Mouse (Mus musculus) thymus, adult 2 months (tissue): ENCODE results near the gene Tuft1. TPM values are rescaled to one million over a fixed set of nuclear protein-coding genes. Genes with fewer than 3 reads are reported as not detected.
"Not testable (repeated sequence)": the region's sequence is repeated elsewhere in the genome, so short reads cannot be mapped to it uniquely, and the experiment has no call there.

Experiments
- DNase-seq: peaks from one replicate; pipeline ENCODE4 v3.0.0; 2021
- H3K27ac ChIP-seq: fragments of 200-500 bp; 2 replicates; pipeline ENCODE4 v1.5.1; 2012; ENCODE audit warnings: low read length, control low read depth; ENCODE audit not compliant: control insufficient read depth, insufficient read depth
- H3K27me3 ChIP-seq: fragments of 200-500 bp; 2 replicates; pipeline ENCODE4 v1.6.1; 2012; ENCODE audit warnings: mild to moderate bottlenecking, low read length, moderate library complexity, mixed read lengths; ENCODE audit not compliant: control insufficient read depth, insufficient read depth
- H3K36me3 ChIP-seq: fragments of 200-500 bp; 2 replicates; pipeline ENCODE4 v1.6.1; 2012; ENCODE audit warnings: mild to moderate bottlenecking, low read length, moderate library complexity; ENCODE audit not compliant: control insufficient read depth, insufficient read depth
- H3K4me1 ChIP-seq: fragments of 200-500 bp; replicated peaks from 2 replicates; pipeline ENCODE4 v1.6.1; 2012; ENCODE audit warnings: low read length; ENCODE audit not compliant: control insufficient read depth, insufficient read depth
- H3K4me3 ChIP-seq: fragments of 200-500 bp; 2 replicates; pipeline ENCODE4 v1.5.1; 2012; ENCODE audit warnings: mild to moderate bottlenecking, low read length, control low read depth, moderate library complexity; ENCODE audit not compliant: control insufficient read depth, insufficient read depth
- CTCF ChIP-seq: fragments of 200-500 bp; IDR thresholded peaks from 2 replicates; pipeline ENCODE4 v1.5.1; 2012; ENCODE audit warnings: mild to moderate bottlenecking, control low read depth, low read length, moderate library complexity, borderline replicate concordance; ENCODE audit not compliant: control insufficient read depth, poor library complexity, insufficient read depth; ENCODE audit errors: extremely low read depth
- POLR2A ChIP-seq: fragments of 200-500 bp; IDR thresholded peaks from 2 replicates; pipeline ENCODE4 v1.6.1; 2012; ENCODE audit warnings: mild to moderate bottlenecking, low read length, control low read depth, moderate library complexity; ENCODE audit not compliant: control insufficient read depth, poor library complexity, insufficient read depth; ENCODE audit errors: extremely low read depth
- WGBS: fragments of 180-500 bp; shearing (Covaris S2); methylation state at CpG from one replicate; pipeline ENCODE4 v1.1.7; 2018; 5-methylcytosine and 5-hydroxymethylcytosine counted together
- polyA plus RNA-seq: library from polyadenylated mRNA; depleted of rRNA; stranded (reverse); fragments of >200 nt; gene quantifications from 2 replicates; pipeline ENCODE4 v1.2.3, GENCODE M21; 2012

Gene Tuft1
- polyA plus RNA-seq, 1 experiment, result 10.1 TPM

GRCm38 (mm10) chr3:94650409-94650808, 8.3 kb downstream of the Tuft1 start:
- Histone ChIP-seq H3K27me3 (no peaks in the 10 kb centered on the region), H3K36me3 (no peaks in the 10 kb centered on the region), H3K27ac (no peak overlapping the region), H3K4me1 (0 out of 2 replicates have a peak, but pooled peaks cover 2% of the 10 kb centered on the region), H3K4me3 (no peak overlapping the region)
- no peak for DNase-seq
- no peak for TF ChIP-seq CTCF
- no peak for TF ChIP-seq POLR2A
- 93% methylated on average over 7 of the region's 7 CpGs for WGBS

- H3K27me3 ChIP-seq, result no peaks in the 10 kb centered on the region
- H3K36me3 ChIP-seq, result no peaks in the 10 kb centered on the region
- H3K4me3 ChIP-seq, result no peak overlapping the region
- no peak overlapping the region for H3K27ac ChIP-seq
- 86% methylated on average over 6 of the region's 6 CpGs for WGBS
- H3K4me1 ChIP-seq, result 0 out of 2 replicates have a peak, but pooled peaks cover 2% of the 10 kb centered on the region
- DNase-seq, result no peak
- TF ChIP-seq CTCF (no peak), POLR2A (no peak)
Observed at GRCm38 (mm10) chr3:94648755-94649590, 9.7 kb downstream of the Tuft1 start.

GRCm38 (mm10) chr3:94642495-94643162, 16.0 kb downstream of the Tuft1 start, which contains the start of gene Gm10972:
Gm10972 (plus strand) TSS chr3:94643112.
- H3K4me3 ChIP-seq, H3K27me3 ChIP-seq, H3K36me3 ChIP-seq, H3K27ac ChIP-seq, H3K4me1 ChIP-seq, DNase-seq: not testable (repeated sequence)
- 93% methylated on average over 2 of the region's 2 CpGs for WGBS

GRCm38 (mm10) chr3:94629876-94630275, 28.8 kb downstream of the Tuft1 start:
- WGBS, result 98% methylated on average over 3 of the region's 3 CpGs
- DNase-seq, result no peak
- Histone ChIP-seq H3K36me3 (no peaks in the 10 kb centered on the region), H3K27ac (no peak overlapping the region), H3K4me3 (no peak overlapping the region), H3K4me1 (no peaks in the 10 kb centered on the region), H3K27me3 (no peaks in the 10 kb centered on the region)
- TF ChIP-seq CTCF (no peak), POLR2A (no peak)

GRCm38 (mm10) chr3:94628712-94629111, 30.0 kb downstream of the Tuft1 start:
- H3K27me3 ChIP-seq, result no peaks in the 10 kb centered on the region
- DNase-seq, result no peak
- H3K36me3 ChIP-seq, result no peaks in the 10 kb centered on the region
- no peak overlapping the region for H3K27ac ChIP-seq
- no peak overlapping the region for H3K4me3 ChIP-seq
- no peaks in the 10 kb centered on the region for H3K4me1 ChIP-seq
- TF ChIP-seq POLR2A, result no peak
- WGBS, result 97% methylated on average over 5 of the region's 5 CpGs

GRCm38 (mm10) chr3:94624281-94624680, 34.4 kb downstream of the Tuft1 start:
- H3K27me3 ChIP-seq, result no peaks in the 10 kb centered on the region
- WGBS, result 97% methylated on average over 4 of the region's 4 CpGs

More at GRCm38 (mm10) chr3:94624281-94624680, 34.4 kb downstream of the Tuft1 start:
- H3K4me1 ChIP-seq, result no peaks in the 10 kb centered on the region
- no peaks in the 10 kb centered on the region for H3K36me3 ChIP-seq
- TF ChIP-seq POLR2A (no peak), CTCF (no peak)
- no peak overlapping the region for H3K27ac ChIP-seq
- DNase-seq, result no peak
- no peak overlapping the region for H3K4me3 ChIP-seq
